Comparison of ENCODE assay signal across 8 mouse cellular contexts in the genomic region with DNA sequence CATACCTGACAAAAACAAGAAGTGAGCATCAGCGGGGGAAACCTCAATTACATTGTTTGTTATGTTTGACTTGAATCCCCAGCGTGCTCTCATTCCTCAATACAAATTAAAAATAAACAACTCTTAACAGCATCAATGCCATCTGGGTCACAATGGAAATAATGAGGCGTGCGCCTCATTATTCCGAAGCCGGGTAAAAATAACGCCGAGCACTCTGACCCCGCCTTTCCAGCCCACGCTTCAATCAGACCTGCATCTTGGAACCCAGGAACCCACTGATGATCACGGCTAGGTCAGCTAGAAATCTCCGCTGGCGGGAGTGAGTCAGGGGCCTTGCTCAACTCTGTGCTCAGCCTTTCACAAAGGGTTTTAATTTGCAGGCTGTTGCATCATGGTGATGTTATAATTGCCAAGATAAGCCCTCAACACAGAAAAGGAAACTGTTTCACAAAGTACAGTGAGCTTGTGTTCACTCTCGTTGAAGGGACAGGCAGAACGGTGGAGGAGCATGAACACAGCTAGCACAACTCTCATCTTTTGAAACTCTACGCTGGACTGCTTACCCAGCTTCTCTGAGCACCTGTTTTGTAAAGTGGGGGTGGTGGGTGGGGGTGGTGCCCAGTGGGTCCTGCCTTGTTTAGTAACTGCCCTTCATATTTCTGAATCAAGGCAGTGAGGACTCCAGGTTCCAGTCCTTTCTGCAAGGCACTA. TPM values are rescaled to one million over a fixed set of nuclear protein-coding genes. Genes with fewer than 3 reads are reported as not detected.
DNase-seq lines count a peak whose midpoint lies in the region; ATAC-seq lines count a peak whose summit lies in the region.

No protein-coding gene starts in this region.

- H3K9ac ChIP-seq in liver, embryonic 15.5 days, result no peak overlapping the region
- peak overlapping the region; percentile 53 for H3K9ac ChIP-seq in heart, embryonic 16.5 days (ENCODE audit: low read length)
- no peak overlapping the region for H3K9ac ChIP-seq in limb, embryonic 15.5 days
- peak overlapping the region; percentile 95 for H3K9ac ChIP-seq in neural tube, embryonic 13.5 days

- H3K27me3 ChIP-seq in liver, embryonic 15.5 days, result peaks cover 53% of the 10 kb centered on the region
- H3K27me3 ChIP-seq in heart, embryonic 16.5 days (ENCODE audit: control insufficient read depth, insufficient read depth, low read length), result no peaks in the 10 kb centered on the region
- H3K27me3 ChIP-seq in limb, embryonic 15.5 days, result peaks cover 4% of the 10 kb centered on the region; the same call in 1 of the 2 replicates
- H3K27me3 ChIP-seq in neural tube, embryonic 13.5 days, result no peaks in the 10 kb centered on the region

- WGBS in liver, embryonic 15.5 days (ENCODE audit: insufficient replicate concordance), result 47% methylated on average over 16 of the region's 16 CpGs
- WGBS in heart, embryonic 16.5 days, result 27% methylated on average over 16 of the region's 16 CpGs
- WGBS in limb, embryonic 15.5 days, result 36% methylated on average over 16 of the region's 16 CpGs
- WGBS in neural tube, embryonic 13.5 days, result 19% methylated on average over 16 of the region's 16 CpGs

- H3K4me1 ChIP-seq in liver, embryonic 15.5 days (replicated peaks), result peaks cover 43% of the 10 kb centered on the region
- H3K4me1 ChIP-seq in heart, embryonic 16.5 days (ENCODE audit: control insufficient read depth, insufficient read depth, low read length), result peaks cover 47% of the 10 kb centered on the region
- peaks cover 44% of the 10 kb centered on the region for H3K4me1 ChIP-seq in limb, embryonic 15.5 days
- H3K4me1 ChIP-seq in neural tube, embryonic 13.5 days (replicated peaks), result peaks cover 55% of the 10 kb centered on the region

- no peak overlapping the region for H3K4me3 ChIP-seq in liver, embryonic 15.5 days (replicated peaks)
- H3K4me3 ChIP-seq in heart, embryonic 16.5 days (ENCODE audit: low read length), result peak overlapping the region; percentile 25
- H3K4me3 ChIP-seq in limb, embryonic 15.5 days, result no peak overlapping the region
- peak overlapping the region; percentile 89 for H3K4me3 ChIP-seq in neural tube, embryonic 13.5 days

- H3K27ac ChIP-seq in liver, embryonic 15.5 days (replicated peaks), result 0 out of 2 replicates have a peak overlapping the region, but pooled peaks have one; percentile 10
- H3K27ac ChIP-seq in heart, embryonic 16.5 days (ENCODE audit: low read length), result peak overlapping the region; percentile 73
- H3K27ac ChIP-seq in limb, embryonic 15.5 days, result no peak overlapping the region
- peak overlapping the region; percentile 61 for H3K27ac ChIP-seq in neural tube, embryonic 13.5 days (replicated peaks)

- no peaks in the 10 kb centered on the region for H3K36me3 ChIP-seq in liver, embryonic 15.5 days (replicated peaks)
- no peaks in the 10 kb centered on the region for H3K36me3 ChIP-seq in heart, embryonic 16.5 days (ENCODE audit: control insufficient read depth, insufficient read depth)
- H3K36me3 ChIP-seq in limb, embryonic 15.5 days, result no peaks in the 10 kb centered on the region
- H3K36me3 ChIP-seq in neural tube, embryonic 13.5 days, result no peaks in the 10 kb centered on the region

- no peak for DNase-seq in liver
- peak; percentile 45 for DNase-seq in embryo, embryonic 10.5 days (ENCODE audit: low spot score)
- DNase-seq in right cerebral cortex, postnatal 25 days, result no peak
- no peak for DNase-seq in right cerebral cortex, postnatal 14 days

- ATAC-seq in liver, embryonic 15.5 days (ENCODE audit: insufficient read depth), result no peak
- no peak for ATAC-seq in heart, embryonic 16.5 days (replicated peaks; ENCODE audit: extremely low read depth, insufficient read depth, low FRiP score)
- ATAC-seq in limb, embryonic 15.5 days (ENCODE audit: insufficient number of reproducible peaks, low FRiP score, low TSS enrichment, low read depth), result no peak
- ATAC-seq in neural tube, embryonic 13.5 days (ENCODE audit: low read depth), result no peak

- H3K9me3 ChIP-seq in liver, embryonic 15.5 days (replicated peaks), result no peaks in the 10 kb centered on the region
- H3K9me3 ChIP-seq in heart, embryonic 16.5 days (replicated peaks; ENCODE audit: control insufficient read depth, low read length), result no peaks in the 10 kb centered on the region
- no peaks in the 10 kb centered on the region for H3K9me3 ChIP-seq in limb, embryonic 15.5 days
- no peaks in the 10 kb centered on the region for H3K9me3 ChIP-seq in neural tube, embryonic 13.5 days

- H3K4me2 ChIP-seq in liver, embryonic 15.5 days, result peak overlapping the region; percentile 4
- peak overlapping the region; percentile 92 for H3K4me2 ChIP-seq in heart, embryonic 16.5 days (ENCODE audit: low read depth, low read length)
- H3K4me2 ChIP-seq in limb, embryonic 15.5 days, result peak overlapping the region; percentile 6; the same call in 1 of the 2 replicates
- H3K4me2 ChIP-seq in neural tube, embryonic 13.5 days, result peak overlapping the region; percentile 98

RNA-seq across cellular contexts. Expression of gene Nfil3, which starts 4.2 kb away (rescaled TPM):
- 6.0 and 6.1 TPM in 2 replicates for polyA plus RNA-seq in liver, embryonic 15.5 days (2015; fragmentation: Nextera tagmentation; extraction: Ambion mirVana)
- 39.7 and 40.7 TPM in 2 replicates for polyA plus RNA-seq in heart, embryonic 16.5 days (2015; fragmentation: Nextera tagmentation; extraction: Ambion mirVana)
- 42.5 and 45.6 TPM in 2 replicates for polyA plus RNA-seq in limb, embryonic 15.5 days (2015; fragmentation: Nextera tagmentation; extraction: Ambion mirVana)
- polyA plus RNA-seq in neural tube, embryonic 13.5 days (2015; fragmentation: Nextera tagmentation; extraction: Ambion mirVana), result 53.1 and 53.6 TPM in 2 replicates

RNA-seq across cellular contexts. Expression of gene Auh, which starts 47.2 kb away (rescaled TPM):
- polyA plus RNA-seq in liver, embryonic 15.5 days (2015; fragmentation: Nextera tagmentation; extraction: Ambion mirVana), result 27.3 and 30.4 TPM in 2 replicates
- polyA plus RNA-seq in heart, embryonic 16.5 days (2015; fragmentation: Nextera tagmentation; extraction: Ambion mirVana), result 59.8 and 61.7 TPM in 2 replicates
- polyA plus RNA-seq in limb, embryonic 15.5 days (2015; fragmentation: Nextera tagmentation; extraction: Ambion mirVana), result 39.6 and 41.1 TPM in 2 replicates
- polyA plus RNA-seq in neural tube, embryonic 13.5 days (2015; fragmentation: Nextera tagmentation; extraction: Ambion mirVana), result 67.3 and 68.3 TPM in 2 replicates

Comparison
In these comparisons a context has a peak if more than half of its experiments do, and no peak if none do; other contexts are left out.
1. H3K4me2 ChIP-seq: peak in every context shown above with its lines; median percentile 98 in neural tube, embryonic 13.5 days; 92 in heart, embryonic 16.5 days; 6 in limb, embryonic 15.5 days; 4 in liver, embryonic 15.5 days.
2. H3K4me3 ChIP-seq: peak in heart, embryonic 16.5 days (single experiment) and neural tube, embryonic 13.5 days (single experiment); none in liver, embryonic 15.5 days (single experiment) and limb, embryonic 15.5 days (single experiment).
3. H3K9ac ChIP-seq: peak in heart, embryonic 16.5 days (single experiment) and neural tube, embryonic 13.5 days (single experiment); none in liver, embryonic 15.5 days (single experiment) and limb, embryonic 15.5 days (single experiment).